Mouse (Mus musculus): ENCODE results near the gene Trim14. TPM values are rescaled to one million over a fixed set of nuclear protein-coding genes. Genes with fewer than 3 reads are reported as not detected.

Trim14 gene
- polyA plus RNA-seq, 1 experiment from 2014 or later: 3.1 TPM

GRCm38 (mm10) chr4:46506801-46507610 lies 28.9 kb downstream of the Trim14 start:
- H3K27ac ChIP-seq (ENCODE audit: low read depth): 0 out of 2 replicates have a peak overlapping the region, but pooled peaks have one; percentile 8
- H3K4me2 ChIP-seq: peak overlapping the region; percentile 95
- ATAC-seq (ENCODE audit: insufficient read depth): peak; percentile 95
- peaks cover 16% of the 10 kb centered on the region for H3K27me3 ChIP-seq (ENCODE audit: insufficient read depth, low read length)
- DNase-seq: peak; percentile 98
- no peak for TF ChIP-seq CTCF (IDR thresholded peaks at IDR 0.05; ENCODE audit: low read depth)
- peak overlapping the region; percentile 48 for H3K9ac ChIP-seq
- H3K4me1 ChIP-seq (ENCODE audit: insufficient read depth): no peaks in the 10 kb centered on the region
- H3K36me3 ChIP-seq (ENCODE audit: insufficient read depth): peaks cover 21% of the 10 kb centered on the region
- under 1% methylated on average over 94 of the region's 94 CpGs for WGBS
- no peaks in the 10 kb centered on the region for H3K9me3 ChIP-seq (ENCODE audit: low read depth, low read length)
- peak overlapping the region; percentile 56 for H3K4me3 ChIP-seq (ENCODE audit: low read depth, low read length)

GRCm38 (mm10) chr4:46505361-46506057 lies 30.4 kb downstream of the Trim14 start:
- peaks cover 35% of the 10 kb centered on the region for H3K36me3 ChIP-seq (ENCODE audit: insufficient read depth)
- WGBS: 62% methylated on average over 8 of the region's 8 CpGs
- no peak for TF ChIP-seq CTCF (IDR thresholded peaks at IDR 0.05; ENCODE audit: low read depth)
- H3K4me1 ChIP-seq (ENCODE audit: insufficient read depth): no peaks in the 10 kb centered on the region
- DNase-seq: no peak
- no peak overlapping the region for H3K27ac ChIP-seq (ENCODE audit: low read depth)
- H3K9me3 ChIP-seq (ENCODE audit: low read depth, low read length): no peaks in the 10 kb centered on the region
- no peak overlapping the region for H3K4me3 ChIP-seq (ENCODE audit: low read depth, low read length)
- peaks cover 16% of the 10 kb centered on the region for H3K27me3 ChIP-seq (ENCODE audit: insufficient read depth, low read length)
- no peak for ATAC-seq (ENCODE audit: insufficient read depth)
- no peak overlapping the region for H3K4me2 ChIP-seq
- H3K9ac ChIP-seq: no peak overlapping the region

GRCm38 (mm10) chr4:46503881-46504280 lies 32.1 kb downstream of the Trim14 start:
- H3K4me2 ChIP-seq: no peak overlapping the region
- no peak overlapping the region for H3K9ac ChIP-seq
- no peak overlapping the region for H3K4me3 ChIP-seq (ENCODE audit: low read depth, low read length)
- no peaks in the 10 kb centered on the region for H3K4me1 ChIP-seq (ENCODE audit: insufficient read depth)
- H3K27me3 ChIP-seq (ENCODE audit: insufficient read depth, low read length): peaks cover 16% of the 10 kb centered on the region
- no peak for DNase-seq
- no peak for TF ChIP-seq CTCF (IDR thresholded peaks at IDR 0.05; ENCODE audit: low read depth)
- 69% methylated on average over 3 of the region's 3 CpGs for WGBS
- H3K27ac ChIP-seq (ENCODE audit: low read depth): no peak overlapping the region
- no peaks in the 10 kb centered on the region for H3K9me3 ChIP-seq (ENCODE audit: low read depth, low read length)
- ATAC-seq (ENCODE audit: insufficient read depth): no peak
- H3K36me3 ChIP-seq (ENCODE audit: insufficient read depth): peaks cover 51% of the 10 kb centered on the region

- Histone ChIP-seq H3K4me3 (ENCODE audit: low read depth, low read length) (no peak overlapping the region), H3K27ac (ENCODE audit: low read depth) (no peak overlapping the region), H3K4me1 (ENCODE audit: insufficient read depth) (no peaks in the 10 kb centered on the region), H3K27me3 (ENCODE audit: insufficient read depth, low read length) (peaks cover 16% of the 10 kb centered on the region), H3K9ac (no peak overlapping the region), H3K9me3 (ENCODE audit: low read depth, low read length) (no peaks in the 10 kb centered on the region), H3K4me2 (no peak overlapping the region), H3K36me3 (ENCODE audit: insufficient read depth) (peaks cover 51% of the 10 kb centered on the region)
- ATAC-seq (ENCODE audit: insufficient read depth) (no peak), DNase-seq (no peak)
- WGBS: 64% methylated on average over 16 of the region's 16 CpGs
- no peak for TF ChIP-seq CTCF (IDR thresholded peaks at IDR 0.05; ENCODE audit: low read depth)
Measured at GRCm38 (mm10) chr4:46502606-46503502, 33.1 kb downstream of the Trim14 start.

GRCm38 (mm10) chr4:46498976-46499375 lies 37.0 kb downstream of the Trim14 start:
- Histone ChIP-seq H3K36me3 (ENCODE audit: insufficient read depth) (peaks cover 70% of the 10 kb centered on the region), H3K27me3 (ENCODE audit: insufficient read depth, low read length) (no peaks in the 10 kb centered on the region), H3K4me3 (ENCODE audit: low read depth, low read length) (no peak overlapping the region), H3K4me2 (no peak overlapping the region), H3K9ac (no peak overlapping the region), H3K27ac (ENCODE audit: low read depth) (no peak overlapping the region), H3K9me3 (ENCODE audit: low read depth, low read length) (no peaks in the 10 kb centered on the region), H3K4me1 (ENCODE audit: insufficient read depth) (no peaks in the 10 kb centered on the region)
- ATAC-seq (ENCODE audit: insufficient read depth) (no peak), DNase-seq (peak; percentile 76)
- WGBS: 19% methylated on average over 4 of the region's 4 CpGs
- TF ChIP-seq CTCF (IDR thresholded peaks at IDR 0.05; ENCODE audit: low read depth): peak; percentile 86

GRCm38 (mm10) chr4:46498511-46498910 lies 37.4 kb downstream of the Trim14 start:
- DNase-seq (no peak), ATAC-seq (ENCODE audit: insufficient read depth) (no peak)
- Histone ChIP-seq H3K27me3 (ENCODE audit: insufficient read depth, low read length) (no peaks in the 10 kb centered on the region), H3K4me2 (no peak overlapping the region), H3K36me3 (ENCODE audit: insufficient read depth) (peaks cover 70% of the 10 kb centered on the region), H3K4me1 (ENCODE audit: insufficient read depth) (no peaks in the 10 kb centered on the region), H3K27ac (ENCODE audit: low read depth) (no peak overlapping the region), H3K9ac (no peak overlapping the region), H3K9me3 (ENCODE audit: low read depth, low read length) (no peaks in the 10 kb centered on the region), H3K4me3 (ENCODE audit: low read depth, low read length) (no peak overlapping the region)
- TF ChIP-seq CTCF (IDR thresholded peaks at IDR 0.05; ENCODE audit: low read depth): no peak
- 67% methylated on average over 3 of the region's 3 CpGs for WGBS

All from lung, embryonic 14.5 days (tissue).